Mouse (Mus musculus): ENCODE data around the gene Snx3.

Snx3 gene

GRCm38 (mm10) chr10:42579475-42580130 lies 77.8 kb downstream of the Snx3 start:
- no peak for DNase-seq

- DNase-seq: no peak
Measured at GRCm38 (mm10) chr10:42580131-42580950, 78.5 kb downstream of the Snx3 start.

- no peak for DNase-seq
Measured at GRCm38 (mm10) chr10:42580951-42581277, 79.1 kb downstream of the Snx3 start.

GRCm38 (mm10) chr10:42581694-42582565 lies 80.1 kb downstream of the Snx3 start:
- peak in 1 of 2 experiments; percentile 25 for DNase-seq

- no peak for DNase-seq
Measured at GRCm38 (mm10) chr10:42582566-42583110, 80.8 kb downstream of the Snx3 start.

GRCm38 (mm10) chr10:42583157-42583872 lies 81.5 kb downstream of the Snx3 start, which contains the start of the genes Nr2e1 and Ostm1:
Gene Nr2e1 (minus strand): TSS chr10:42583632.
Gene Ostm1 (plus strand): TSS chr10:42583822.
- DNase-seq: no peak

GRCm38 (mm10) chr10:42583902-42584435 lies 82.1 kb downstream of the Snx3 start:
- no peak for DNase-seq

- DNase-seq: no peak
Measured at GRCm38 (mm10) chr10:42584436-42584983, 82.7 kb downstream of the Snx3 start.
